Mouse (Mus musculus) inflammation-experienced regulatory T-cells, adult 6 months (primary cell): ENCODE results near the gene Megf8. TPM values are rescaled to one million over a fixed set of nuclear protein-coding genes. Genes with fewer than 3 reads are reported as not detected.

Experiments
- ATAC-seq: one replicate; pipeline ENCODE4 v1.8.0; 2017
- polyA plus RNA-seq, 3 experiments: library from polyadenylated mRNA; unstranded; fragments of 100-300 nt; shearing (Covaris generic); gene quantifications; one replicate each; pipeline ENCODE4 v1.2.1; 2017

Gene Megf8
- polyA plus RNA-seq, 3 experiments from 2014 or later, result 0.13 to 0.31 TPM; not detected in 1

GRCm38 (mm10) chr7:25406468-25406867 is 89.5 kb downstream of the Megf8 start:
- ATAC-seq, result no peak

GRCm38 (mm10) chr7:25409114-25409760 is 92.3 kb downstream of the Megf8 start:
- ATAC-seq, result no peak

- ATAC-seq, result no peak
Observed at GRCm38 (mm10) chr7:25410969-25411615, 94.1 kb downstream of the Megf8 start.

- no peak for ATAC-seq
Observed at GRCm38 (mm10) chr7:25411861-25412260, 94.9 kb downstream of the Megf8 start.

- ATAC-seq, result no peak
Observed at GRCm38 (mm10) chr7:25412833-25413441, 96.0 kb downstream of the Megf8 start, which contains the start of gene Cxcl17. Gene Cxcl17, minus strand, starts transcription at chr7:25412886.

Other genes starting within 250 kb of the Megf8 start
- gene Grik5, start 244.8 kb upstream of the Megf8 start, polyA plus RNA-seq, result 1 to 10 TPM; 3.1 to 4.9 (median 3.2) TPM
- gene Zfp574, start 244.6 kb upstream of the Megf8 start, polyA plus RNA-seq, result 10 to 100 TPM in 2 of 3 experiments, 1 to 10 TPM in 1; 8.9 to 11.3 (median 11.3) TPM
- 10 to 100 TPM; 18.1 to 32.0 (median 30.0) TPM for gene Pou2f2, start 137.4 kb upstream of the Megf8 start, polyA plus RNA-seq
- 10 to 100 TPM; 24.6 to 26.2 (median 25.0) TPM for gene Dedd2, start 96.5 kb upstream of the Megf8 start, polyA plus RNA-seq
- gene Zfp526, start 95.7 kb upstream of the Megf8 start, polyA plus RNA-seq, result 1 to 10 TPM; 2.2 to 4.0 (median 2.5) TPM
- gene Gsk3a, start 79.3 kb upstream of the Megf8 start, polyA plus RNA-seq, result 10 to 100 TPM in 1 of 3 experiments, 1 to 10 TPM in 2; 8.5 to 13.3 (median 8.9) TPM
- under 1 TPM; 0.34 to 0.70 (median 0.38) TPM for gene Erf, start 66.4 kb upstream of the Megf8 start, polyA plus RNA-seq
- gene Cic, start 49.5 kb upstream of the Megf8 start, polyA plus RNA-seq, result 10 to 100 TPM; 17.9 to 35.2 (median 21.6) TPM
- 10 to 100 TPM; 17.5 to 37.2 (median 31.3) TPM for gene Pafah1b3, start 19.2 kb upstream of the Megf8 start, polyA plus RNA-seq
- not detected for gene Prr19, start 15.8 kb upstream of the Megf8 start, polyA plus RNA-seq
- not detected for gene Tmem145, start 11.1 kb upstream of the Megf8 start, polyA plus RNA-seq
- gene Cnfn, start 52.6 kb downstream of the Megf8 start, polyA plus RNA-seq, result not detected
- gene Lipe, start 81.5 kb downstream of the Megf8 start, polyA plus RNA-seq, result 10 to 100 TPM in 2 of 3 experiments, 1 to 10 TPM in 1; 9.0 to 11.0 (median 10.1) TPM
- not detected for gene Cxcl17, start 95.7 kb downstream of the Megf8 start, polyA plus RNA-seq
- gene Ceacam1, start 160.4 kb downstream of the Megf8 start, polyA plus RNA-seq, result under 1 TPM in 1 of 3 experiments, not detected in 2; 0.54 TPM
- gene Ceacam2, start 222.7 kb downstream of the Megf8 start, polyA plus RNA-seq, result under 1 TPM in 1 of 3 experiments, not detected in 2; 0.20 TPM